Mouse (Mus musculus): ENCODE measurements at regions not wholly inside any gene's neighbourhood (a gene's known extent, or its start where the extent isn't known, plus 50 kb on each side); places are given as distances from the start of the nearest gene placed in this dataset.
A peak's percentile ranks its signal among the peaks of the same experiment; 100 is the strongest.

- ATAC-seq (ENCODE audit: insufficient number of reproducible peaks, insufficient read depth, low FRiP score, low read depth), result no peak
- Histone ChIP-seq H3K4me2 (ENCODE audit: low read length) (no peak overlapping the region), H3K9me3 (ENCODE audit: control insufficient read depth, low read length) (no peaks in the 10 kb centered on the region), H3K4me3 (ENCODE audit: control insufficient read depth in 1 of 2, insufficient read depth in 1 of 2, low read depth in 1 of 2, low read length in 2 of 2) (no peak overlapping the region), H3K36me3 (ENCODE audit: control insufficient read depth, insufficient read depth, low read length) (no peaks in the 10 kb centered on the region), H3K27me3 (ENCODE audit: control insufficient read depth, insufficient read depth, low read length) (no peaks in the 10 kb centered on the region), H3K27ac (replicated peaks in 1 of 2; ENCODE audit: control insufficient read depth in 1 of 2, insufficient read depth in 1 of 2, low read depth in 2 of 2, low read length in 2 of 2) (no peak overlapping the region), H3K9ac (ENCODE audit: low read length) (no peak overlapping the region), H3K4me1 (ENCODE audit: control insufficient read depth in 2 of 2, insufficient read depth in 2 of 2, low read length in 2 of 2) (peaks cover 0 to 3% of the 10 kb centered on the region in 2 experiments; a peak in 1 of 4 replicates)
- WGBS, result 40% methylated on average over 6 of the region's 6 CpGs
These were observed 54.2 kb downstream of the Gjd2 start for GRCm38 (mm10) chr2:113959025-113959767.

- H3K36me3 ChIP-seq (ENCODE audit: control insufficient read depth, insufficient read depth, low read length), result no peaks in the 10 kb centered on the region
- H3K4me1 ChIP-seq (ENCODE audit: control insufficient read depth in 2 of 2, insufficient read depth in 2 of 2, low read length in 2 of 2), result no peaks in the 10 kb centered on the region
- no peak overlapping the region for H3K27ac ChIP-seq (replicated peaks in 1 of 2; ENCODE audit: control insufficient read depth in 1 of 2, insufficient read depth in 1 of 2, low read depth in 2 of 2, low read length in 2 of 2)
- H3K9me3 ChIP-seq (ENCODE audit: control insufficient read depth, low read length), result no peaks in the 10 kb centered on the region
- no peak for ATAC-seq (ENCODE audit: insufficient number of reproducible peaks, insufficient read depth, low FRiP score, low read depth)
- H3K4me3 ChIP-seq (ENCODE audit: control insufficient read depth in 1 of 2, insufficient read depth in 1 of 2, low read depth in 1 of 2, low read length in 2 of 2), result no peak overlapping the region
- H3K27me3 ChIP-seq (ENCODE audit: control insufficient read depth, insufficient read depth, low read length), result no peaks in the 10 kb centered on the region
- no peak overlapping the region for H3K4me2 ChIP-seq (ENCODE audit: low read length)
- no peak overlapping the region for H3K9ac ChIP-seq (ENCODE audit: low read length)
These were observed 60.9 kb downstream of the Gjd2 start for GRCm38 (mm10) chr2:113952480-113952879.

- H3K27ac ChIP-seq (replicated peaks in 1 of 2; ENCODE audit: control insufficient read depth in 1 of 2, insufficient read depth in 1 of 2, low read depth in 2 of 2, low read length in 2 of 2), result no peak overlapping the region
- ATAC-seq (ENCODE audit: insufficient number of reproducible peaks, insufficient read depth, low FRiP score, low read depth), result no peak
These were observed 64.0 kb downstream of the Gjd2 start for GRCm38 (mm10) chr2:113949296-113949990.

GRCm38 (mm10) chr2:113931689-113932088, 81.7 kb downstream of the Gjd2 start:
- Histone ChIP-seq H3K4me3 (ENCODE audit: control insufficient read depth in 1 of 2, insufficient read depth in 1 of 2, low read depth in 1 of 2, low read length in 2 of 2) (no peak overlapping the region), H3K27ac (replicated peaks in 1 of 2; ENCODE audit: control insufficient read depth in 1 of 2, insufficient read depth in 1 of 2, low read depth in 2 of 2, low read length in 2 of 2) (no peak overlapping the region), H3K36me3 (ENCODE audit: control insufficient read depth, insufficient read depth, low read length) (no peaks in the 10 kb centered on the region), H3K9ac (ENCODE audit: low read length) (no peak overlapping the region), H3K4me1 (ENCODE audit: control insufficient read depth in 2 of 2, insufficient read depth in 2 of 2, low read length in 2 of 2) (no peaks in the 10 kb centered on the region), H3K9me3 (ENCODE audit: control insufficient read depth, low read length) (no peaks in the 10 kb centered on the region), H3K27me3 (ENCODE audit: control insufficient read depth, insufficient read depth, low read length) (no peaks in the 10 kb centered on the region), H3K4me2 (ENCODE audit: low read length) (no peak overlapping the region)
- no peak for ATAC-seq (ENCODE audit: insufficient number of reproducible peaks, insufficient read depth, low FRiP score, low read depth)
- 81% methylated on average over 4 of the region's 4 CpGs for WGBS

More at GRCm38 (mm10) chr2:113949296-113949990, 64.0 kb downstream of the Gjd2 start:
- Histone ChIP-seq H3K27me3 (ENCODE audit: control insufficient read depth, insufficient read depth, low read length) (no peaks in the 10 kb centered on the region), H3K9me3 (ENCODE audit: control insufficient read depth, low read length) (no peaks in the 10 kb centered on the region), H3K9ac (ENCODE audit: low read length) (no peak overlapping the region), H3K4me1 (ENCODE audit: control insufficient read depth in 2 of 2, insufficient read depth in 2 of 2, low read length in 2 of 2) (no peaks in the 10 kb centered on the region), H3K4me2 (ENCODE audit: low read length) (no peak overlapping the region), H3K36me3 (ENCODE audit: control insufficient read depth, insufficient read depth, low read length) (no peaks in the 10 kb centered on the region), H3K4me3 (ENCODE audit: control insufficient read depth in 1 of 2, insufficient read depth in 1 of 2, low read depth in 1 of 2, low read length in 2 of 2) (no peak overlapping the region)
- WGBS, result 57% methylated on average over 2 of the region's 2 CpGs

GRCm38 (mm10) chr2:113930948-113931347, 82.5 kb downstream of the Gjd2 start:
- Histone ChIP-seq H3K4me2 (ENCODE audit: low read length) (no peak overlapping the region), H3K36me3 (ENCODE audit: control insufficient read depth, insufficient read depth, low read length) (no peaks in the 10 kb centered on the region), H3K27ac (replicated peaks in 1 of 2; ENCODE audit: control insufficient read depth in 1 of 2, insufficient read depth in 1 of 2, low read depth in 2 of 2, low read length in 2 of 2) (no peak overlapping the region), H3K4me3 (ENCODE audit: control insufficient read depth in 1 of 2, insufficient read depth in 1 of 2, low read depth in 1 of 2, low read length in 2 of 2) (no peak overlapping the region), H3K27me3 (ENCODE audit: control insufficient read depth, insufficient read depth, low read length) (no peaks in the 10 kb centered on the region), H3K4me1 (ENCODE audit: control insufficient read depth in 2 of 2, insufficient read depth in 2 of 2, low read length in 2 of 2) (no peaks in the 10 kb centered on the region), H3K9ac (ENCODE audit: low read length) (no peak overlapping the region), H3K9me3 (ENCODE audit: control insufficient read depth, low read length) (no peaks in the 10 kb centered on the region)
- ATAC-seq (ENCODE audit: insufficient number of reproducible peaks, insufficient read depth, low FRiP score, low read depth), result no peak
- WGBS, result 67% methylated on average over 1 of the region's 1 CpGs

GRCm38 (mm10) chr2:113929650-113930049, 81.2 kb upstream of the Arhgap11a start:
- WGBS, result 83% methylated on average over 1 of the region's 1 CpGs
- Histone ChIP-seq H3K4me3 (ENCODE audit: control insufficient read depth in 1 of 2, insufficient read depth in 1 of 2, low read depth in 1 of 2, low read length in 2 of 2) (no peak overlapping the region), H3K27me3 (ENCODE audit: control insufficient read depth, insufficient read depth, low read length) (no peaks in the 10 kb centered on the region), H3K27ac (replicated peaks in 1 of 2; ENCODE audit: control insufficient read depth in 1 of 2, insufficient read depth in 1 of 2, low read depth in 2 of 2, low read length in 2 of 2) (no peak overlapping the region), H3K9me3 (ENCODE audit: control insufficient read depth, low read length) (no peaks in the 10 kb centered on the region), H3K4me1 (ENCODE audit: control insufficient read depth in 2 of 2, insufficient read depth in 2 of 2, low read length in 2 of 2) (no peaks in the 10 kb centered on the region), H3K9ac (ENCODE audit: low read length) (no peak overlapping the region), H3K36me3 (ENCODE audit: control insufficient read depth, insufficient read depth, low read length) (no peaks in the 10 kb centered on the region), H3K4me2 (ENCODE audit: low read length) (no peak overlapping the region)
- ATAC-seq (ENCODE audit: insufficient number of reproducible peaks, insufficient read depth, low FRiP score, low read depth), result no peak

GRCm38 (mm10) chr2:113924138-113924537, 75.7 kb upstream of the Arhgap11a start:
- no peak overlapping the region for H3K4me3 ChIP-seq (ENCODE audit: control insufficient read depth in 1 of 2, insufficient read depth in 1 of 2, low read depth in 1 of 2, low read length in 2 of 2)
- peaks cover 4 to 15% of the 10 kb centered on the region in 2 experiments; a peak in 3 of 4 replicates for H3K4me1 ChIP-seq (ENCODE audit: control insufficient read depth in 2 of 2, insufficient read depth in 2 of 2, low read length in 2 of 2)
- 18% methylated on average over 2 of the region's 2 CpGs for WGBS
- H3K9me3 ChIP-seq (ENCODE audit: control insufficient read depth, low read length), result no peaks in the 10 kb centered on the region
- H3K27me3 ChIP-seq (ENCODE audit: control insufficient read depth, insufficient read depth, low read length), result no peaks in the 10 kb centered on the region
- no peaks in the 10 kb centered on the region for H3K36me3 ChIP-seq (ENCODE audit: control insufficient read depth, insufficient read depth, low read length)
- H3K4me2 ChIP-seq (ENCODE audit: low read length), result no peak overlapping the region
- no peak overlapping the region for H3K9ac ChIP-seq (ENCODE audit: low read length)
- ATAC-seq (ENCODE audit: insufficient number of reproducible peaks, insufficient read depth, low FRiP score, low read depth), result no peak
- peak overlapping the region; percentile 49 to 66 for H3K27ac ChIP-seq (replicated peaks in 1 of 2; ENCODE audit: control insufficient read depth in 1 of 2, insufficient read depth in 1 of 2, low read depth in 2 of 2, low read length in 2 of 2)
